ENCODE assay signal across 31 mouse cellular contexts in genomic region chr3:110847222-110847621, GRCm38 (mm10).
DNase-seq lines count a peak whose midpoint lies in the region; ATAC-seq and TF ChIP-seq lines count a peak whose summit lies in the region.
"Had no signal": no experiment of that assay in that cellular context is flagged by ENCODE, and none has a peak within 500 bp of the region (broad histone marks: within the 10 kb centered on the region; RNA-seq: fewer than 3 reads in every experiment).

No protein-coding gene starts in this region.

- H3K27ac ChIP-seq in ES-Bruce4 (ENCODE audit: insufficient read depth, low read length) (peak overlapping the region; percentile 48; the same call in 1 of the 2 replicates), ES-E14 (ENCODE audit: insufficient read depth, low read depth, low read length, poor library complexity, severe bottlenecking) (no peak overlapping the region)
- H3K27ac ChIP-seq in intestine, embryonic 16.5 days (ENCODE audit: low read length) = no peak overlapping the region
- H3K27ac ChIP-seq: embryonic facial prominence, embryonic 15.5 days; heart, embryonic 15.5 days; hindbrain, embryonic 10.5 days; hindbrain, embryonic 13.5 days had no signal

- peak; percentile 100 for ATAC-seq in intestine, embryonic 16.5 days
- ATAC-seq in frontal cortex, adult (ENCODE audit: low TSS enrichment) = no peak
- ATAC-seq: forebrain, embryonic 14.5 days; forebrain, postnatal 0 days; hindbrain, embryonic 16.5 days; Patski had no signal

- in situ Hi-C loops in ES-E14 (cut with MboI; ENCODE audit: low sequenced_read_pairs in 2 of 2, unreplicated experiment in 2 of 2) = no loop called here

- DNase-seq in ES-E14 (ENCODE audit: low read depth, low spot score) (peak; percentile 29), ZHBTc4 (ENCODE audit: low read depth, low spot score) (peak; percentile 51)
- no peak for DNase-seq in right cerebral cortex, postnatal 25 days
- DNase-seq in thymus, postnatal 36 days = no peak
- DNase-seq: adrenal gland, adult 2 months; adrenal gland, postnatal 14 days; B cell, adult 2 months; cerebellum, adult 11 months; cerebellum, adult 2 months; cerebellum, adult 9-11 months; cerebellum, postnatal 25 days; embryo, embryonic 11 days; forebrain, postnatal 0 days; gastrocnemius, postnatal 25 days; heart, adult 18-20 months; heart, postnatal 10 days; heart, postnatal 36 days; kidney, adult 18-20 months had no signal

- no peak for TF ChIP-seq CTCF in ES-Bruce4 (IDR thresholded peaks at IDR 0.05; ENCODE audit: low read depth, low read length)

- TF ChIP-seq POLR2A in ES-Bruce4 (IDR thresholded peaks at IDR 0.05; ENCODE audit: insufficient read depth, low read length) = no peak

- H3K4me3 ChIP-seq in ES-Bruce4 (ENCODE audit: low read depth, low read length) = no peak overlapping the region
- H3K4me3 ChIP-seq in ES-E14 (ENCODE audit: insufficient read depth in 1 of 2, low read depth in 1 of 2, low read length in 2 of 2, poor library complexity in 1 of 2, severe bottlenecking in 1 of 2) = no peak overlapping the region
- no peak overlapping the region for H3K4me3 ChIP-seq in intestine, embryonic 16.5 days (ENCODE audit: low read length)
- H3K4me3 ChIP-seq: embryonic facial prominence, embryonic 15.5 days; heart, embryonic 12.5 days; heart, embryonic 15.5 days; hindbrain, embryonic 10.5 days; hindbrain, embryonic 13.5 days had no signal

- 0 out of 2 replicates have a peak, but pooled peaks have one; percentile 10 for TF ChIP-seq EP300 in ES-Bruce4 (IDR thresholded peaks at IDR 0.05; ENCODE audit: insufficient read depth, low read depth, low read length)

- H3K4me1 ChIP-seq in ES-Bruce4 (ENCODE audit: control insufficient read depth, insufficient read depth, low read length) = no peaks in the 10 kb centered on the region
- peaks cover 0 to 2% of the 10 kb centered on the region in 2 experiments; a peak in 1 of 4 replicates for H3K4me1 ChIP-seq in ES-E14 (ENCODE audit: control insufficient read depth in 2 of 2, insufficient read depth in 2 of 2, low read length in 2 of 2, poor library complexity in 1 of 2)
- H3K4me1 ChIP-seq in intestine, embryonic 16.5 days (ENCODE audit: control insufficient read depth, insufficient read depth, low read length) = no peaks in the 10 kb centered on the region
- H3K4me1 ChIP-seq: embryonic facial prominence, embryonic 15.5 days; heart, embryonic 12.5 days; heart, embryonic 15.5 days; hindbrain, embryonic 10.5 days; hindbrain, embryonic 13.5 days had no signal

- H3K27me3 ChIP-seq in ES-Bruce4 (ENCODE audit: control insufficient read depth, insufficient read depth, low read length, poor library complexity, severe bottlenecking) = no peaks in the 10 kb centered on the region
- H3K27me3 ChIP-seq in intestine, embryonic 16.5 days (replicated peaks; ENCODE audit: control insufficient read depth, insufficient read depth, low read length) = no peaks in the 10 kb centered on the region
- H3K27me3 ChIP-seq: CH12.LX; embryonic facial prominence, embryonic 15.5 days; heart, embryonic 12.5 days; heart, embryonic 15.5 days; hindbrain, embryonic 13.5 days had no signal

- H3K36me3 ChIP-seq in ES-Bruce4 (ENCODE audit: control insufficient read depth, insufficient read depth, low read length, poor library complexity, severe bottlenecking) (no peaks in the 10 kb centered on the region), ES-E14 (ENCODE audit: control insufficient read depth, insufficient read depth, low read length, poor library complexity, severe bottlenecking) (no peaks in the 10 kb centered on the region)
- H3K36me3 ChIP-seq in intestine, embryonic 16.5 days (ENCODE audit: control insufficient read depth, insufficient read depth, low read length) = no peaks in the 10 kb centered on the region
- H3K36me3 ChIP-seq: embryonic facial prominence, embryonic 15.5 days; G1E; heart, embryonic 12.5 days; heart, embryonic 15.5 days; hindbrain, embryonic 10.5 days; hindbrain, embryonic 13.5 days had no signal

- WGBS in intestine, embryonic 16.5 days = 57% methylated on average over 2 of the region's 2 CpGs

- H3K9ac ChIP-seq in ES-Bruce4 (ENCODE audit: low read depth, poor library complexity, severe bottlenecking) (no peak overlapping the region), ES-E14 (ENCODE audit: insufficient read depth, low read depth, low read length, poor library complexity, severe bottlenecking) (no peak overlapping the region)
- H3K9ac ChIP-seq in intestine, embryonic 16.5 days (ENCODE audit: low read depth, low read length) = no peak overlapping the region
- H3K9ac ChIP-seq: embryonic facial prominence, embryonic 15.5 days; forebrain, postnatal 0 days; heart, embryonic 12.5 days; heart, embryonic 15.5 days; hindbrain, embryonic 13.5 days had no signal

- 0 out of 2 replicates have a peak, but pooled peaks cover 2% of the 10 kb centered on the region for H3K9me3 ChIP-seq in ES-Bruce4 (replicated peaks; ENCODE audit: control insufficient read depth, insufficient read depth, low read length, poor library complexity, severe bottlenecking)
- H3K9me3 ChIP-seq in ES-E14 (ENCODE audit: control insufficient read depth, insufficient read depth, low read depth, low read length) = no peaks in the 10 kb centered on the region
- H3K9me3 ChIP-seq in intestine, embryonic 16.5 days (ENCODE audit: control insufficient read depth, low read length) = no peaks in the 10 kb centered on the region
- H3K9me3 ChIP-seq: embryonic facial prominence, embryonic 15.5 days; G1E; heart, embryonic 12.5 days; heart, embryonic 15.5 days; hindbrain, embryonic 10.5 days; hindbrain, embryonic 13.5 days had no signal

- H3K4me2 ChIP-seq in intestine, embryonic 16.5 days (ENCODE audit: low read depth, low read length) = no peak overlapping the region
- H3K4me2 ChIP-seq: embryonic facial prominence, embryonic 15.5 days; heart, embryonic 12.5 days; heart, embryonic 15.5 days; hindbrain, embryonic 13.5 days had no signal

TF ChIP-seq in ES-E14, 5 proteins besides CTCF, POLR2A, EP300 and RAD21:
- TF ChIP-seq ZNF384 (IDR thresholded peaks at IDR 0.05; ENCODE audit: low read depth, low read length) = no peak
- TF ChIP-seq CHD2 (IDR thresholded peaks at IDR 0.05; ENCODE audit: low read depth, low read length) = no peak
- TF ChIP-seq MAFK (IDR thresholded peaks at IDR 0.05; ENCODE audit: insufficient read depth, low read depth, low read length) = no peak
- TF ChIP-seq HCFC1 (IDR thresholded peaks at IDR 0.05; ENCODE audit: borderline replicate concordance, insufficient read depth, low read length) = no peak
- no peak for TF ChIP-seq ZC3H11A (IDR thresholded peaks at IDR 0.05; ENCODE audit: borderline replicate concordance, low read depth, low read length)

Comparison
In these comparisons a context has a peak if more than half of its experiments do, and no peak if none do; other contexts are left out.
1. DNase-seq: peak in ES-E14 (single experiment) and ZHBTc4 (single experiment); none in right cerebral cortex, postnatal 25 days (single experiment) and thymus, postnatal 36 days (0 of 2).